Mouse (Mus musculus): ENCODE measurements around the gene Ms4a14.

DNA sequence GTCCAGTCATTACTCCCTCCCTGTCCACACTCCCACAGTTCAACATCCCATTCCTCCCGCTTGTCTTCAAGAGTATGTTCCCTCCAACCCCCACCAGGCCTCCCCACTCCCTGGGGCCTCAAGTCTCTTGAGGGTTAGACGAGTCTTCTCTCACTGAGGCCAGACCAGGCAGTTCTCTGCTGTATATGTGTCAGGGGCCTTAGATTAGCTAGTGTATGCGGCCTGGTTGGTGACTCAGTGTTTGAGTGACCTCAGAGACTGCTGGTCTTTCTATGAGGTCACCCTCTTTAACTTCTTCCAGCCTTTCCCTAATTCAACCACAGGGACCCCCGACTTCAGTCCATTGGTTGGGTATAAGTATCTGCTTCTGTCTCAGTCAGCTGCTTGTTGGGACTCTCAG lies 47.3 kb downstream of the Ms4a14 start:
- TF ChIP-seq CTCF (IDR thresholded peaks at IDR 0.05; ENCODE audit: borderline replicate concordance, insufficient read depth, low read depth, low read length) (no peak), POLR2A (IDR thresholded peaks at IDR 0.05; ENCODE audit: borderline replicate concordance, insufficient read depth, low read length) (no peak)

Data from cerebellum, adult 2 months (tissue).